Mouse (Mus musculus): ENCODE measurements around the gene Zranb3. TPM values are rescaled to one million over a fixed set of nuclear protein-coding genes. Genes with fewer than 3 reads are reported as not detected.

Zranb3 gene
- polyA plus RNA-seq, 1 experiment from 2014 or later: 11.9 TPM

DNA sequence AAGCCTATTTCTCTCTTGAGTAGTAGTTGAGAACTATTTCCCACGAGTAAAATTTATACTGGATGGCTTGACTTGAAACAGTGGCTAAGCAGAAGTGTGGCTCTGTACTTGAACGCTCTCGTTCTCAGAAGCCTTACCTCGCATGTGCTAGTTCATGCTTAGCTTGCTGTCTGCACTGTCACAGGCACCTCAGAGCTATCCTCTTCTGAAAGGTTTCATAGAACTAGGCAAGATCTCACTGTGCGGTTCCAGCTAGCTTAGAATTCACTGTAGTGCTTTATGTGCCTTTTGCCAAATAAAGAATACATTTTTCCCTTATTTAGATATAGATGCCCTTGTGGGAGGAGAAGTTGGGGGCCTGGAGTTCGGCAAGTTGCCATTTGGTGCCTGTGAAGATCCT, 187.5 kb downstream of the Zranb3 start:
- H3K9me3 ChIP-seq: no peaks in the 10 kb centered on the region

GRCm38 (mm10) chr1:127913116-127913515, 189.7 kb downstream of the Zranb3 start:
- H3K4me3 ChIP-seq: no peak overlapping the region
- no peak overlapping the region for H3K9ac ChIP-seq (replicated peaks)
- H3K36me3 ChIP-seq: peaks cover 17% of the 10 kb centered on the region
- WGBS: 87% methylated on average over 4 of the region's 4 CpGs
- no peak overlapping the region for H3K4me2 ChIP-seq (replicated peaks)
- H3K9me3 ChIP-seq: no peaks in the 10 kb centered on the region
- H3K4me1 ChIP-seq: no peaks in the 10 kb centered on the region
- ATAC-seq (ENCODE audit: low FRiP score, low read depth): no peak
- no peak overlapping the region for H3K27ac ChIP-seq (replicated peaks)
- no peaks in the 10 kb centered on the region for H3K27me3 ChIP-seq

More for the DNA sequence above, 187.5 kb downstream of the Zranb3 start:
- Histone ChIP-seq H3K27me3 (no peaks in the 10 kb centered on the region), H3K9ac (replicated peaks) (no peak overlapping the region), H3K4me1 (no peaks in the 10 kb centered on the region), H3K36me3 (peaks cover 25% of the 10 kb centered on the region), H3K4me3 (no peak overlapping the region), H3K4me2 (replicated peaks) (no peak overlapping the region), H3K27ac (replicated peaks) (no peak overlapping the region)
- WGBS: 93% methylated on average over 6 of the region's 6 CpGs
- no peak for ATAC-seq (ENCODE audit: low FRiP score, low read depth)

DNA sequence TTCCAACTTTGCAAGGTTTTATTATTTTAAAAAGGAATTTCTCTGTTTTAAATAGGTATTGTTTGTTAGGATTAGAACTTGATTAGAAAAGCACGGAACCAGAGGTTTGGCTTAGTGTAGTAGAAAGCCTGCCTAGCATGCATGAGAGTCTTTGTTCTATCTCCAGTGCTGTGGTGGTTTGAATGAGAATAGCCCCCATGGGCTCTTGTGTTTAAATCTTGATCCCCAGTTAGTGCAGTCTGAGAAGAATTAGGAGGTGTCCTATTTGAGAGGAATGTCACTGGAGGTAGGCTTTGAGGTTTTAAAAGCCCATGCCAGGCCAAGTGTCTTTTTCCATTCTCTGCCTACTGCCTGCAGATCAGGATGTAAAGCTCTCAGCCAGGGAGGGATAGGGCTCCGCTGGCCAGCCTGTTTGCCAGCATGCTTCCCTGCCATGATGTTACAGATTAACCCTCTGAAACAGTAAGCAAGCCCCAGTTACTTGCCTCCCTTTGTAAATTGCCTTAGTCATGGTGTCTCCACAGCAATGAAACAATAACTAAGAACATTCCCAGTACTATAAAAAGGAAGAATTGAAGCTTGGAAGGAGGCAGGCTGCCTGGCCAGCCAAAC, 198.0 kb downstream of the Zranb3 start:
- H3K36me3 ChIP-seq: 0 out of 2 replicates have a peak, but pooled peaks cover 6% of the 10 kb centered on the region
- peak; percentile 77 for ATAC-seq (ENCODE audit: low FRiP score, low read depth)
- WGBS: 14% methylated on average over 2 of the region's 2 CpGs

More for the DNA sequence above, 198.0 kb downstream of the Zranb3 start:
- peak overlapping the region; percentile 61 for H3K27ac ChIP-seq (replicated peaks)
- no peak overlapping the region for H3K4me2 ChIP-seq (replicated peaks)
- no peaks in the 10 kb centered on the region for H3K9me3 ChIP-seq
- H3K27me3 ChIP-seq: no peaks in the 10 kb centered on the region
- no peak overlapping the region for H3K9ac ChIP-seq (replicated peaks)
- H3K4me3 ChIP-seq: no peak overlapping the region
- H3K4me1 ChIP-seq: peaks cover 5% of the 10 kb centered on the region; the same call in 1 of the 2 replicates

Other genes with a start within 250 kb of the Zranb3 start
- gene Map3k19, start 248.0 kb downstream of the Zranb3 start, polyA plus RNA-seq (2016; fragmentation: Nextera tagmentation; extraction: Ambion mirVana): 0.08 TPM in 1 of 2 replicates, not detected in the other
- 20.7 and 21.9 TPM in 2 replicates for gene Rab3gap1, start 234.3 kb downstream of the Zranb3 start, polyA plus RNA-seq (2016; fragmentation: Nextera tagmentation; extraction: Ambion mirVana)
- 93.1 and 100 TPM in 2 replicates for gene R3hdm1, start 254 bp upstream of the Zranb3 start, polyA plus RNA-seq (2016; fragmentation: Nextera tagmentation; extraction: Ambion mirVana)
- 76.9 and 83.3 TPM in 2 replicates for gene Ubxn4, start 140.9 kb upstream of the Zranb3 start, polyA plus RNA-seq (2016; fragmentation: Nextera tagmentation; extraction: Ambion mirVana)
- gene Lct, start 225.3 kb upstream of the Zranb3 start, polyA plus RNA-seq (2016; fragmentation: Nextera tagmentation; extraction: Ambion mirVana): 0.06 and 0.14 TPM in 2 replicates

All from midbrain, embryonic 12.5 days (tissue).